Mouse (Mus musculus) ES-E14 (cell line): ENCODE data around the gene Pnp.

Experiments used
- CHD2 ChIP-seq: IDR thresholded peaks from 2 replicates; pipeline ENCODE4 v1.6.1; 2014; ENCODE audit warnings: mild to moderate bottlenecking, low read depth, low read length, inconsistent platforms
- MAFK ChIP-seq: IDR thresholded peaks from 2 replicates; pipeline ENCODE4 v1.6.1; 2014; ENCODE audit warnings: mild to moderate bottlenecking, low read depth, low read length, inconsistent platforms; ENCODE audit not compliant: insufficient read depth
- ZNF384 ChIP-seq: IDR thresholded peaks from 2 replicates; pipeline ENCODE4 v1.6.1; 2012; ENCODE audit warnings: low read depth, low read length, inconsistent platforms

DNA sequence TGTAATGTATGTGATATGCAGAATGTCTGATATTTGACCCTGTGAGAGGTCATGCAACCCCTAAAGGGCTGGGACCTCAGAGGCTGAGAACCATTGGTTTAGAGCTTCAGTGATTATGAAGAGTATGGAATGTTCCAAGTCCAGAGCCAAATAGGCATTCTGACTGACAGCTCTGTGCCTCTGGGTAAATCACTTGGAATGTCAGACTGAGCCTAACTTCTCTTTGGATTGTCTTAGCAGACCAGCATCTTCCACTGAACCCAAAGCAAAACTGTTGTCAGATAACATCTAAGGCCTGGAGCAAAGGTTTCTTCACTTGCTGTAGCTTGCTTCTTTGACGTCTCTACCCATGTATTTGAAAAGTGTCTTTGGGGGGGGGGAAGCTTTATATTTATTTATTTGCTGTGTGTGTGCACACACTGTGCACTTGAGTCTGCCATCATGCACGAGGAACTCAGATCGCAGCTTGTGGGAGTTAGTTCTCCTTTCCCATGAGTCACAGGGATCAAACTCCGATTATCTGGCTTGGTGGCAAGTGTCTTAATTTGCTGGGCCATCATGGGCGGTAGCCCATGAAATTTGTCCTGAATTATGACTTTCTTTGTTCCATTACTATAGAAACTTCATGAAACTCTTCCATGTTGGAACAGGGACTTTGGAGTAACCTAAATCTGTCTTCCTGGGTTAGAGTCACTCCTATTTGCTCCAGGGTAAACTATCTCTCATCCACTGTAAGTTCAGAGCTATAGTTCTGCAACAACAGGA, 37.5 kb downstream of the Pnp start:
- TF ChIP-seq MAFK (no peak), CHD2 (no peak), ZNF384 (no peak)
